Mouse (Mus musculus): ENCODE results near the gene St8sia1.

GRCm38 (mm10) chr6:142989495-142989894 is 25.2 kb upstream of the St8sia1 start:
- TF ChIP-seq CTCF (IDR thresholded peaks at IDR 0.05; ENCODE audit: control insufficient read depth, insufficient read depth, insufficient replicate concordance, low read depth, low read length) (no peak), POLR2A (IDR thresholded peaks at IDR 0.05; ENCODE audit: control insufficient read depth, low read depth, low read length) (no peak)
